Mouse (Mus musculus): ENCODE data around the gene Rbp7. TPM values are rescaled to one million over a fixed set of nuclear protein-coding genes. Genes with fewer than 3 reads are reported as not detected.

The Rbp7 gene
- polyA plus RNA-seq, 1 experiment from 2014 or later: not detected

GRCm38 (mm10) chr4:149485825-149486206 lies 31.0 kb upstream of the Rbp7 start:
- Histone ChIP-seq H3K27me3 (ENCODE audit: control insufficient read depth, insufficient read depth, low read length) (no peaks in the 10 kb centered on the region), H3K4me2 (ENCODE audit: low read depth, low read length, severe bottlenecking) (peak overlapping the region; percentile 84), H3K36me3 (ENCODE audit: control insufficient read depth, insufficient read depth, low read length) (peaks cover 7% of the 10 kb centered on the region; the same call in 1 of the 2 replicates), H3K4me3 (ENCODE audit: low read depth, low read length) (peak overlapping the region; percentile 76), H3K9me3 (ENCODE audit: control insufficient read depth, low read length) (no peaks in the 10 kb centered on the region), H3K4me1 (replicated peaks; ENCODE audit: control insufficient read depth, insufficient read depth, low read length) (0 out of 2 replicates have a peak, but pooled peaks cover 4% of the 10 kb centered on the region), H3K27ac (ENCODE audit: low read depth, low read length) (no peak overlapping the region), H3K9ac (ENCODE audit: low read length) (peak overlapping the region; percentile 71)
- ATAC-seq (replicated peaks; ENCODE audit: low FRiP score): 0 out of 2 replicates have a peak, but pooled peaks have one; percentile 22
- DNase-seq (ENCODE audit: low spot score): no peak
- 2% methylated on average over 10 of the region's 10 CpGs for WGBS

- WGBS: under 1% methylated on average over 60 of the region's 60 CpGs
- peak within 1 kb of the TSS; percentile 57; the same call in 1 of the 2 replicates for H3K27ac ChIP-seq (ENCODE audit: low read depth, low read length)
Observed at GRCm38 (mm10) chr4:149485053-149485824, 30.5 kb upstream of the Rbp7 start, which contains the start of the genes Nmnat1 and Lzic. Gene Nmnat1 (minus strand): TSS chr4:149485202. Gene Lzic (plus strand): TSS chr4:149485229.

GRCm38 (mm10) chr4:149484566-149484965 lies 29.8 kb upstream of the Rbp7 start:
- H3K4me1 ChIP-seq (replicated peaks; ENCODE audit: control insufficient read depth, insufficient read depth, low read length): 0 out of 2 replicates have a peak, but pooled peaks cover 4% of the 10 kb centered on the region
- WGBS: 56% methylated on average over 3 of the region's 3 CpGs
- peak overlapping the region; percentile 76 for H3K4me3 ChIP-seq (ENCODE audit: low read depth, low read length)
- no peak for DNase-seq (ENCODE audit: low spot score)
- H3K9me3 ChIP-seq (ENCODE audit: control insufficient read depth, low read length): no peaks in the 10 kb centered on the region
- peak overlapping the region; percentile 57; the same call in 1 of the 2 replicates for H3K27ac ChIP-seq (ENCODE audit: low read depth, low read length)
- H3K36me3 ChIP-seq (ENCODE audit: control insufficient read depth, insufficient read depth, low read length): peaks cover 2% of the 10 kb centered on the region; the same call in 1 of the 2 replicates
- H3K9ac ChIP-seq (ENCODE audit: low read length): peak overlapping the region; percentile 71
- H3K4me2 ChIP-seq (ENCODE audit: low read depth, low read length, severe bottlenecking): peak overlapping the region; percentile 84
- no peak for ATAC-seq (replicated peaks; ENCODE audit: low FRiP score)
- no peaks in the 10 kb centered on the region for H3K27me3 ChIP-seq (ENCODE audit: control insufficient read depth, insufficient read depth, low read length)

More at GRCm38 (mm10) chr4:149485053-149485824, 30.5 kb upstream of the Rbp7 start, which contains the start of the genes Nmnat1 and Lzic:
- ATAC-seq (replicated peaks; ENCODE audit: low FRiP score) (peak; percentile 98), DNase-seq (ENCODE audit: low spot score) (peak; percentile 98)
- peak within 1 kb of the TSS; percentile 84 for H3K4me2 ChIP-seq (ENCODE audit: low read depth, low read length, severe bottlenecking)
- H3K9me3 ChIP-seq (ENCODE audit: control insufficient read depth, low read length): no peaks in the 10 kb centered on the region
- peaks cover 7% of the 10 kb centered on the region; the same call in 1 of the 2 replicates for H3K36me3 ChIP-seq (ENCODE audit: control insufficient read depth, insufficient read depth, low read length)
- H3K4me3 ChIP-seq (ENCODE audit: low read depth, low read length): peak within 1 kb of the TSS; percentile 76
- H3K9ac ChIP-seq (ENCODE audit: low read length): peak within 1 kb of the TSS; percentile 71
- H3K4me1 ChIP-seq (replicated peaks; ENCODE audit: control insufficient read depth, insufficient read depth, low read length): 0 out of 2 replicates have a peak, but pooled peaks cover 4% of the 10 kb centered on the region
- no peaks in the 10 kb centered on the region for H3K27me3 ChIP-seq (ENCODE audit: control insufficient read depth, insufficient read depth, low read length)

- WGBS: 84% methylated on average over 11 of the region's 11 CpGs
- Histone ChIP-seq H3K27ac (ENCODE audit: low read depth, low read length) (no peak within 1 kb of the TSS), H3K36me3 (ENCODE audit: control insufficient read depth, insufficient read depth, low read length) (peaks cover 6% of the 10 kb centered on the region), H3K4me1 (replicated peaks; ENCODE audit: control insufficient read depth, insufficient read depth, low read length) (no peaks in the 10 kb centered on the region), H3K9me3 (ENCODE audit: control insufficient read depth, low read length) (no peaks in the 10 kb centered on the region), H3K4me3 (ENCODE audit: low read depth, low read length) (no peak within 1 kb of the TSS), H3K27me3 (ENCODE audit: control insufficient read depth, insufficient read depth, low read length) (no peaks in the 10 kb centered on the region), H3K9ac (ENCODE audit: low read length) (no peak within 1 kb of the TSS), H3K4me2 (ENCODE audit: low read depth, low read length, severe bottlenecking) (no peak within 1 kb of the TSS)
- ATAC-seq (replicated peaks; ENCODE audit: low FRiP score) (no peak), DNase-seq (ENCODE audit: low spot score) (no peak)
Observed at GRCm38 (mm10) chr4:149477078-149477477, 22.3 kb upstream of the Rbp7 start, which contains the start of gene Tmem274. Gene Tmem274 (plus strand): TSS chr4:149477378.

GRCm38 (mm10) chr4:149475096-149475495 lies 20.3 kb upstream of the Rbp7 start:
- Histone ChIP-seq H3K27ac (ENCODE audit: low read depth, low read length) (no peak overlapping the region), H3K4me1 (replicated peaks; ENCODE audit: control insufficient read depth, insufficient read depth, low read length) (no peaks in the 10 kb centered on the region), H3K4me3 (ENCODE audit: low read depth, low read length) (no peak overlapping the region), H3K4me2 (ENCODE audit: low read depth, low read length, severe bottlenecking) (no peak overlapping the region), H3K9me3 (ENCODE audit: control insufficient read depth, low read length) (no peaks in the 10 kb centered on the region), H3K9ac (ENCODE audit: low read length) (no peak overlapping the region), H3K27me3 (ENCODE audit: control insufficient read depth, insufficient read depth, low read length) (no peaks in the 10 kb centered on the region), H3K36me3 (ENCODE audit: control insufficient read depth, insufficient read depth, low read length) (peaks cover 6% of the 10 kb centered on the region)
- DNase-seq (ENCODE audit: low spot score): no peak
- 85% methylated on average over 7 of the region's 7 CpGs for WGBS
- ATAC-seq (replicated peaks; ENCODE audit: low FRiP score): no peak

- H3K9ac ChIP-seq (ENCODE audit: low read length): no peak overlapping the region
- WGBS: 96% methylated on average over 3 of the region's 3 CpGs
- no peaks in the 10 kb centered on the region for H3K4me1 ChIP-seq (replicated peaks; ENCODE audit: control insufficient read depth, insufficient read depth, low read length)
- H3K27me3 ChIP-seq (ENCODE audit: control insufficient read depth, insufficient read depth, low read length): no peaks in the 10 kb centered on the region
- H3K9me3 ChIP-seq (ENCODE audit: control insufficient read depth, low read length): no peaks in the 10 kb centered on the region
- no peak overlapping the region for H3K27ac ChIP-seq (ENCODE audit: low read depth, low read length)
- no peak overlapping the region for H3K4me2 ChIP-seq (ENCODE audit: low read depth, low read length, severe bottlenecking)
- DNase-seq (ENCODE audit: low spot score) (no peak), ATAC-seq (replicated peaks; ENCODE audit: low FRiP score) (no peak)
- H3K36me3 ChIP-seq (ENCODE audit: control insufficient read depth, insufficient read depth, low read length): peaks cover 6% of the 10 kb centered on the region
- H3K4me3 ChIP-seq (ENCODE audit: low read depth, low read length): no peak overlapping the region
Observed at GRCm38 (mm10) chr4:149469557-149469956, 14.8 kb upstream of the Rbp7 start.

GRCm38 (mm10) chr4:149463435-149463950 lies 8.7 kb upstream of the Rbp7 start:
- Histone ChIP-seq H3K4me2 (ENCODE audit: low read depth, low read length, severe bottlenecking) (no peak overlapping the region), H3K27ac (ENCODE audit: low read depth, low read length) (no peak overlapping the region), H3K36me3 (ENCODE audit: control insufficient read depth, insufficient read depth, low read length) (no peaks in the 10 kb centered on the region; the same call in 1 of the 2 replicates), H3K4me1 (replicated peaks; ENCODE audit: control insufficient read depth, insufficient read depth, low read length) (no peaks in the 10 kb centered on the region), H3K9ac (ENCODE audit: low read length) (no peak overlapping the region), H3K4me3 (ENCODE audit: low read depth, low read length) (no peak overlapping the region), H3K9me3 (ENCODE audit: control insufficient read depth, low read length) (no peaks in the 10 kb centered on the region), H3K27me3 (ENCODE audit: control insufficient read depth, insufficient read depth, low read length) (no peaks in the 10 kb centered on the region)
- WGBS: 79% methylated on average over 6 of the region's 6 CpGs
- no peak for DNase-seq (ENCODE audit: low spot score)
- no peak for ATAC-seq (replicated peaks; ENCODE audit: low FRiP score)

GRCm38 (mm10) chr4:149462305-149462971 lies 7.7 kb upstream of the Rbp7 start:
- Histone ChIP-seq H3K9ac (ENCODE audit: low read length) (no peak overlapping the region), H3K9me3 (ENCODE audit: control insufficient read depth, low read length) (no peaks in the 10 kb centered on the region), H3K36me3 (ENCODE audit: control insufficient read depth, insufficient read depth, low read length) (no peaks in the 10 kb centered on the region), H3K27me3 (ENCODE audit: control insufficient read depth, insufficient read depth, low read length) (no peaks in the 10 kb centered on the region), H3K4me2 (ENCODE audit: low read depth, low read length, severe bottlenecking) (no peak overlapping the region), H3K4me1 (replicated peaks; ENCODE audit: control insufficient read depth, insufficient read depth, low read length) (no peaks in the 10 kb centered on the region), H3K4me3 (ENCODE audit: low read depth, low read length) (no peak overlapping the region), H3K27ac (ENCODE audit: low read depth, low read length) (no peak overlapping the region)
- 83% methylated on average over 6 of the region's 6 CpGs for WGBS
- ATAC-seq (replicated peaks; ENCODE audit: low FRiP score): no peak
- no peak for DNase-seq (ENCODE audit: low spot score)
